17 mouse cellular contexts compared by ENCODE assay signal in the genomic region with DNA sequence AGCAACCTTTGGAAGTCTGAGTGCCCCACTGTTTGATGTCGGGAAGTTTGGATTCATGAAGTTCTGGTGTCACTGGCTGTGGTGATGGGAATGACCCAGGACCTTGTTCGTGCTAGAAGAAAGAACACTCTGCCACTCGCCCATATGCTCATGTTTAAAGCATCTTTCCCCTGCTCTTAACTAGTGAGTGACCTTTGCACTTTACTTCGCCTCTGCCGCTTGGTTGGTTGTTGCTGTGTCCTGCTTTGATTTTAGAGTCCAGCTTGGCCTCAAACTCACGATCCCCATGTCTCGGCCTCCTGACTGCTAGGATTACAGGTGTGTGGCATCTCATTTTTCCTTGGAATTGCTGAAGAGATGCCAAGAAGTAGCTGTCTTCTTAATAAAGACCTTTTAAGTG.
"Had no signal": no experiment of that assay in that cellular context is flagged by ENCODE, and none has a peak within 500 bp of the region (broad histone marks: within the 10 kb centered on the region; RNA-seq: fewer than 3 reads in every experiment).

No protein-coding gene starts in this region.

- H3K36me3 ChIP-seq: kidney, embryonic 15.5 days; limb, embryonic 15.5 days; lung, embryonic 15.5 days; midbrain, embryonic 15.5 days; neural tube, embryonic 13.5 days; stomach, embryonic 15.5 days had no signal

- H3K4me2 ChIP-seq: kidney, embryonic 15.5 days; limb, embryonic 15.5 days; lung, embryonic 15.5 days; midbrain, embryonic 11.5 days; midbrain, embryonic 15.5 days; neural tube, embryonic 13.5 days had no signal

- H3K27ac ChIP-seq: macrophage; midbrain, embryonic 15.5 days; neural tube, embryonic 13.5 days had no signal

- H3K4me1 ChIP-seq: megakaryocyte, embryonic 14.5 days; midbrain, embryonic 15.5 days had no signal

- DNase-seq: kidney, adult 2 months; kidney, postnatal 14 days; left cerebral cortex, postnatal 4 days; lung, postnatal 14 days; retina, postnatal 1 day; right cerebral cortex, postnatal 4 days; spleen, adult 18-20 months; thymus, postnatal 4 days had no signal

- H3K9ac ChIP-seq: kidney, embryonic 15.5 days; limb, embryonic 15.5 days; lung, embryonic 15.5 days; midbrain, embryonic 15.5 days; neural tube, embryonic 13.5 days; stomach, embryonic 15.5 days had no signal

- ATAC-seq: midbrain, embryonic 15.5 days had no signal

- H3K27me3 ChIP-seq: kidney, embryonic 15.5 days; limb, embryonic 15.5 days; lung, embryonic 15.5 days; midbrain, embryonic 15.5 days; neural tube, embryonic 13.5 days; stomach, embryonic 15.5 days had no signal

- H3K4me3 ChIP-seq: kidney, embryonic 15.5 days; limb, embryonic 15.5 days; lung, embryonic 15.5 days; megakaryocyte, embryonic 14.5 days; midbrain, embryonic 15.5 days; neural tube, embryonic 13.5 days; stomach, embryonic 15.5 days had no signal

- H3K9me3 ChIP-seq: kidney, embryonic 15.5 days; limb, embryonic 15.5 days; lung, embryonic 15.5 days; megakaryocyte, embryonic 14.5 days; midbrain, embryonic 15.5 days; neural tube, embryonic 13.5 days; stomach, embryonic 15.5 days had no signal
